23 mouse cellular contexts compared by ENCODE assay signal in the genomic region with DNA sequence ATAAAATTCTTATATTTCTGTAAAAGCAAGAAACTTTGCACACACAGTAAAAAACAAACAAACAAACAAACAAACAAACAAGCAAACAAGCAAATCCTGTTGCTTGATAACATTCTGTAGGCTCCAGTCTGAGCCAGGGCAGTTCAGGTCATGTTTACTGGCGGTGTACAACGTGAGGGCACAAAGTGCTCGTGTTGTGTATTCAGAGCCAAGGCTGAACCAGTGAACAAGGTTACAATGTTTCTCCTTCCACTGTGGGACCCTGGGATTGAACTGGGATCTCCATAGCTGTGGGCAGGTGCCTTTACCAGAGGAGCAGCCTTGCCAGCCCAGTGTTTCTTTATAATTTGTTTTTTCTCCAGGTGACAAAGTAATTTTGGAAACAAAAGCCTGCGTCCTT. TPM values are rescaled to one million over a fixed set of nuclear protein-coding genes. Genes with fewer than 3 reads are reported as not detected.
DNase-seq lines count a peak whose midpoint lies in the region; TF ChIP-seq lines count a peak whose summit lies in the region.
"Had no signal": no experiment of that assay in that cellular context is flagged by ENCODE, and none has a peak within 500 bp of the region (broad histone marks: within the 10 kb centered on the region; RNA-seq: fewer than 3 reads in every experiment).

No protein-coding gene starts in this region.

- no peaks in the 10 kb centered on the region for H3K27me3 ChIP-seq in liver, adult 2 months (ENCODE audit: control insufficient read depth, insufficient read depth, low read length)
- H3K27me3 ChIP-seq: Patski had no signal

- H3K36me3 ChIP-seq in liver, adult 2 months (ENCODE audit: control insufficient read depth, insufficient read depth, low read length) = no peaks in the 10 kb centered on the region
- H3K36me3 ChIP-seq: G1E had no signal

- peak overlapping the region; percentile 62; the same call in 1 of the 2 replicates for H3K27ac ChIP-seq in liver, adult 2 months (replicated peaks; ENCODE audit: insufficient read depth, low read depth, low read length)

- peak; percentile 76 for DNase-seq in heart, adult 11 months
- DNase-seq in heart, postnatal 10 days = no peak
- DNase-seq in liver, adult 2 months (ENCODE audit: extremely low read depth, low read depth, low spot score) = peak; percentile 86
- DNase-seq in liver = no peak
- DNase-seq in testis, postnatal 14 days (ENCODE audit: low spot score) = peak; percentile 84
- DNase-seq in testis, postnatal 10 days (ENCODE audit: low spot score) = no peak
- DNase-seq: adrenal gland, adult 2 months; adrenal gland, adult 8-10 months; adrenal gland, postnatal 10 days; adrenal gland, postnatal 14 days; adrenal gland, postnatal 25 days; adrenal gland, postnatal 36 days; B cell, adult 2 months; cerebellum, adult 11 months; cerebellum, adult 11-12 months; cerebellum, adult 18-20 months had no signal

- peaks cover 4% of the 10 kb centered on the region for H3K4me1 ChIP-seq in liver, adult 2 months (ENCODE audit: control insufficient read depth, insufficient read depth, low read length)

- H3K9ac ChIP-seq in liver, adult 2 months (ENCODE audit: low read depth, low read length) = no peak overlapping the region

- intact Hi-C loops in heart, postnatal 10 days (cut with DNase I) = no loop called here

- no peak for TF ChIP-seq CTCF in liver, adult 2 months (IDR thresholded peaks at IDR 0.05; ENCODE audit: low read depth, low read length)

- H3K79me2 ChIP-seq in liver, adult 2 months (ENCODE audit: control insufficient read depth, insufficient read depth, low read length) = no peaks in the 10 kb centered on the region

- 51% methylated on average over 4 of the region's 4 CpGs for WGBS in liver, adult 2 months

- H3K4me3 ChIP-seq in liver, adult 2 months (ENCODE audit: insufficient read depth, low read depth, low read length) = no peak overlapping the region

- no peak for TF ChIP-seq POLR2A in liver, adult 2 months (IDR thresholded peaks at IDR 0.05; ENCODE audit: extremely low read depth, insufficient read depth, low read length)

RNA-seq across cellular contexts. Expression of a gene that starts 15.1 kb away (rescaled TPM):
- 10 to 100 TPM in 1 of 2 experiments, 1 to 10 TPM in 1; 8.6 to 11.5 TPM for total RNA-seq in heart, postnatal 10 days (2021)
- total RNA-seq in liver, adult 2 months (2014; rRNA removed) = 38.1 and 41.7 TPM in 2 replicates
- polyA plus RNA-seq in liver, adult 2 months (2012; rRNA removed) = 24.2 and 32.2 TPM in 2 replicates
- total RNA-seq: CH12.LX, G1E, MEL had no signal
- polyA plus RNA-seq: activated CD4-positive, CD25-positive, alpha-beta regulatory T cell, adult 4 months; CD4-positive, CD25-positive, alpha-beta regulatory T cell, adult 4 months; G1E had no signal

RNA-seq across cellular contexts. Expression of a gene that starts 35.2 kb away (rescaled TPM):
- 1 to 10 TPM; 1.3 to 1.5 TPM for total RNA-seq in heart, postnatal 10 days (2021)
- 0.07 and 0.37 TPM in 2 replicates for total RNA-seq in liver, adult 2 months (2014; rRNA removed)
- polyA plus RNA-seq in liver, adult 2 months (2012; rRNA removed) = 0.62 and 1.2 TPM in 2 replicates
- total RNA-seq: MEL had no signal
- polyA plus RNA-seq: activated CD4-positive, CD25-positive, alpha-beta regulatory T cell, adult 4 months; C2C12; CD4-positive, CD25-positive, alpha-beta regulatory T cell, adult 4 months; G1E had no signal

Comparison
In these comparisons a context has a peak if more than half of its experiments do, and no peak if none do; other contexts are left out.
1. DNase-seq: peak in heart, adult 11 months (single experiment), liver, adult 2 months (single experiment) and testis, postnatal 14 days (single experiment); none in heart, postnatal 10 days (0 of 2), liver (single experiment) and testis, postnatal 10 days (single experiment).